Mouse (Mus musculus): ENCODE results near the gene Syt3. TPM values are rescaled to one million over a fixed set of nuclear protein-coding genes. Genes with fewer than 3 reads are reported as not detected.
A peak's percentile ranks its signal among the peaks of the same experiment; 100 is the strongest.

Syt3 gene
- polyA plus RNA-seq, 2 experiments, result 3.3 to 4.6 TPM

GRCm38 (mm10) chr7:44344622-44345021, 39.3 kb upstream of the Syt3 start:
- Histone ChIP-seq H3K9me3 (ENCODE audit: control insufficient read depth, low read length) (no peaks in the 10 kb centered on the region), H3K9ac (ENCODE audit: low read depth, low read length, severe bottlenecking) (no peak overlapping the region), H3K27me3 (ENCODE audit: control insufficient read depth, insufficient read depth, low read length) (peaks cover 11% of the 10 kb centered on the region), H3K4me3 (replicated peaks; ENCODE audit: low read length) (no peak overlapping the region), H3K4me1 (ENCODE audit: control insufficient read depth, insufficient read depth, low read length) (no peaks in the 10 kb centered on the region), H3K36me3 (ENCODE audit: control insufficient read depth, insufficient read depth, low read length) (no peaks in the 10 kb centered on the region), H3K27ac (replicated peaks; ENCODE audit: low read depth, low read length) (no peak overlapping the region), H3K4me2 (replicated peaks; ENCODE audit: low read depth, low read length, severe bottlenecking) (no peak overlapping the region)
- WGBS, result 70% methylated on average over 12 of the region's 12 CpGs
- ATAC-seq (ENCODE audit: low FRiP score, low read depth) (no peak), DNase-seq (ENCODE audit: low spot score) (no peak)
- no peak for TF ChIP-seq POLR2A (IDR thresholded peaks at IDR 0.05; ENCODE audit: borderline replicate concordance, extremely low read depth, insufficient read depth, insufficient read length)

DNA sequence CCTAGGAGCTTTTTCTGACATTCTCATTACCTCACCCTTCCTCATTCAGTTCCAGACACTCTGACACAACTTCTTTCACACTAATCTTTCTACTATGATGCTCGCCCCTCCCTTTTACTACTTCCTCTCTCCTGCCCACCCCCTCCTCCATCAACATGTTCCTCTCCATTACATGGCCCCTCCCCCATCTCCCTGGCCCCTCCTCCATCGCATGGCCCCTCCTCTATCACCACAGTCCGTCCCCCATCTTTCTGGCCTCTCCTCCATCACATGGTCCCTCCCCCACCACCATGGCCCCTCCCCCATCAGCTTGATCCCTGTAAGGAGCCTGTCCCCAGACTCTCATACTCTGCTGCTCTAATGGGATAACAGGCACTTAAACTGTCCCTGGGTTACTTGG, 34.9 kb upstream of the Syt3 start:
- Histone ChIP-seq H3K4me2 (replicated peaks; ENCODE audit: low read depth, low read length, severe bottlenecking) (no peak overlapping the region), H3K36me3 (ENCODE audit: control insufficient read depth, insufficient read depth, low read length) (no peaks in the 10 kb centered on the region), H3K27ac (replicated peaks; ENCODE audit: low read depth, low read length) (no peak overlapping the region), H3K9me3 (ENCODE audit: control insufficient read depth, low read length) (no peaks in the 10 kb centered on the region), H3K27me3 (ENCODE audit: control insufficient read depth, insufficient read depth, low read length) (peaks cover 46% of the 10 kb centered on the region), H3K9ac (ENCODE audit: low read depth, low read length, severe bottlenecking) (no peak overlapping the region), H3K4me3 (replicated peaks; ENCODE audit: low read length) (no peak overlapping the region), H3K4me1 (ENCODE audit: control insufficient read depth, insufficient read depth, low read length) (peaks cover 10% of the 10 kb centered on the region; the same call in 1 of the 2 replicates)
- no peak for DNase-seq (ENCODE audit: low spot score)
- no peak for ATAC-seq (ENCODE audit: low FRiP score, low read depth)
- WGBS, result 15% methylated on average over 3 of the region's 3 CpGs
- no peak for TF ChIP-seq POLR2A (IDR thresholded peaks at IDR 0.05; ENCODE audit: borderline replicate concordance, extremely low read depth, insufficient read depth, insufficient read length)

- 4% methylated on average over 25 of the region's 25 CpGs for WGBS
- Histone ChIP-seq H3K4me1 (ENCODE audit: control insufficient read depth, insufficient read depth, low read length) (peaks cover 10% of the 10 kb centered on the region; the same call in 1 of the 2 replicates), H3K4me3 (replicated peaks; ENCODE audit: low read length) (peak overlapping the region; percentile 23), H3K27ac (replicated peaks; ENCODE audit: low read depth, low read length) (no peak overlapping the region; the same call in 1 of the 2 replicates), H3K36me3 (ENCODE audit: control insufficient read depth, insufficient read depth, low read length) (no peaks in the 10 kb centered on the region), H3K9ac (ENCODE audit: low read depth, low read length, severe bottlenecking) (peak overlapping the region; percentile 31; the same call in 1 of the 2 replicates), H3K27me3 (ENCODE audit: control insufficient read depth, insufficient read depth, low read length) (peaks cover 66% of the 10 kb centered on the region), H3K9me3 (ENCODE audit: control insufficient read depth, low read length) (no peaks in the 10 kb centered on the region), H3K4me2 (replicated peaks; ENCODE audit: low read depth, low read length, severe bottlenecking) (peak overlapping the region; percentile 37)
- peak; percentile 60; the same call in 1 of the 2 replicates for ATAC-seq (ENCODE audit: low FRiP score, low read depth)
- TF ChIP-seq POLR2A (IDR thresholded peaks at IDR 0.05; ENCODE audit: borderline replicate concordance, extremely low read depth, insufficient read depth, insufficient read length), result no peak
- peak; percentile 93 for DNase-seq (ENCODE audit: low spot score)
These were observed 32.8 kb upstream of the Syt3 start for GRCm38 (mm10) chr7:44350957-44351711.

DNA sequence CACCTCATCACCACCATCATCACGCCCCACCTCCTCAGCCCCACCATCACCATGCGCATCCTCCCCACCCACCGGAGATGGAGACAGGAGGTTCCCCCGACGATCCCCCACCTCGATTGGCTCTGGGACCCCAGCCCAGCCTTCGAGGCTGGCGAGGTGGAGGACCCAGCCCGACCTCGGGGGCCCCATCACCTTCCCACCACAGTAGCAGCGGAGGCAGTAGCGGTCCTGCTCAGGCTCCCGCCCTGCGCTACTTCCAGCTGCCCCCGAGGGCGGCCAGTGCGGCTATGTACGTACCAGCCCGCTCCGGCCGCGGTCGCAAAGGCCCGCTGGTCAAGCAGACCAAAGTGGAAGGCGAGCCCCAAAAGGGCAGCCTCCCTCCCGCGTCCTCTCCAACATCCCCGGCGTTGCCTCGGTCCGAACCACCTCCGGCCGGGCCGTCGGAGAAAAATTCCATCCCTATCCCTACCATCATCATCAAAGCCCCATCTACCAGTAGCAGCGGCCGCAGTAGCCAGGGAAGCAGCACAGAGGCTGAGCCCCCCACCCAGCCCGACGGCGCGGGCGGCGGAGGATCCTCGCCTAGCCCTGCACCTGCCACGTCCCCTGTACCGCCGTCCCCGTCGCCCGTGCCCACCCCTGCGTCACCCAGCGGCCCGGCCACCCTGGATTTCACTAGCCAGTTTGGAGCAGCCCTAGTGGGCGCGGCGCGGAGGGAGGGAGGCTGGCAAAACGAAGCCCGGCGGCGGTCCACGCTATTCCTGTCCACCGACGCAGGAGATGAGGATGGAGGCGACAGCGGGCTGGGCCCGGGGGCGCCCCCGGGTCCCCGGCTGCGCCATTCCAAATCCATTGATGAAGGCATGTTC, 31.8 kb upstream of the Syt3 start:
- 0 out of 2 replicates have a peak overlapping the region, but pooled peaks have one; percentile 12 for H3K9ac ChIP-seq (ENCODE audit: low read depth, low read length, severe bottlenecking)
- peak overlapping the region; percentile 15; the same call in 1 of the 2 replicates for H3K4me2 ChIP-seq (replicated peaks; ENCODE audit: low read depth, low read length, severe bottlenecking)
- H3K9me3 ChIP-seq (ENCODE audit: control insufficient read depth, low read length), result no peaks in the 10 kb centered on the region
- 6% methylated on average over 42 of the region's 71 CpGs for WGBS
- H3K27me3 ChIP-seq (ENCODE audit: control insufficient read depth, insufficient read depth, low read length), result peaks cover 75% of the 10 kb centered on the region
- ATAC-seq (ENCODE audit: low FRiP score, low read depth) (no peak), DNase-seq (ENCODE audit: low spot score) (no peak)
- H3K4me3 ChIP-seq (replicated peaks; ENCODE audit: low read length), result no peak overlapping the region
- TF ChIP-seq POLR2A (IDR thresholded peaks at IDR 0.05; ENCODE audit: borderline replicate concordance, extremely low read depth, insufficient read depth, insufficient read length), result no peak
- peaks cover 10% of the 10 kb centered on the region; the same call in 1 of the 2 replicates for H3K4me1 ChIP-seq (ENCODE audit: control insufficient read depth, insufficient read depth, low read length)
- no peaks in the 10 kb centered on the region for H3K36me3 ChIP-seq (ENCODE audit: control insufficient read depth, insufficient read depth, low read length)
- no peak overlapping the region for H3K27ac ChIP-seq (replicated peaks; ENCODE audit: low read depth, low read length)

Data from limb, embryonic 14.5 days (tissue).